Comparison of ENCODE assay signal across 17 mouse cellular contexts in genomic region chr10:25318405-25318804, GRCm38 (mm10). TPM values are rescaled to one million over a fixed set of nuclear protein-coding genes. Genes with fewer than 3 reads are reported as not detected.
DNase-seq lines count a peak whose midpoint lies in the region; ATAC-seq and TF ChIP-seq lines count a peak whose summit lies in the region.
"Had no signal": no experiment of that assay in that cellular context is flagged by ENCODE, and none has a peak within 500 bp of the region (broad histone marks: within the 10 kb centered on the region; RNA-seq: fewer than 3 reads in every experiment).

No protein-coding gene starts in this region.

- no peak overlapping the region for H3K9ac ChIP-seq in liver, adult 2 months (ENCODE audit: low read depth, low read length)
- H3K9ac ChIP-seq in liver, embryonic 16.5 days (ENCODE audit: low read depth, low read length) = no peak overlapping the region
- H3K9ac ChIP-seq: forebrain, embryonic 12.5 days; hindbrain, embryonic 13.5 days; limb, embryonic 12.5 days; neural tube, embryonic 13.5 days had no signal

- H3K36me3 ChIP-seq in liver, adult 2 months (ENCODE audit: control insufficient read depth, insufficient read depth, low read length) = no peaks in the 10 kb centered on the region
- H3K36me3 ChIP-seq in G1E (replicated peaks) = no peaks in the 10 kb centered on the region
- H3K36me3 ChIP-seq in liver, embryonic 16.5 days (ENCODE audit: control insufficient read depth, insufficient read depth) = no peaks in the 10 kb centered on the region
- H3K36me3 ChIP-seq: forebrain, embryonic 12.5 days; hindbrain, embryonic 13.5 days; limb, embryonic 12.5 days; neural tube, embryonic 13.5 days had no signal

- no peaks in the 10 kb centered on the region for H3K9me3 ChIP-seq in G1E (replicated peaks)
- H3K9me3 ChIP-seq in liver, embryonic 16.5 days (replicated peaks; ENCODE audit: control insufficient read depth, low read length) = no peaks in the 10 kb centered on the region
- H3K9me3 ChIP-seq: forebrain, embryonic 12.5 days; hindbrain, embryonic 13.5 days; limb, embryonic 12.5 days; neural tube, embryonic 13.5 days had no signal

- TF ChIP-seq POLR2A in liver, adult 2 months (IDR thresholded peaks at IDR 0.05; ENCODE audit: extremely low read depth, insufficient read depth, low read length) = no peak

- H3K4me1 ChIP-seq in liver, adult 2 months (ENCODE audit: control insufficient read depth, insufficient read depth, low read length) = no peaks in the 10 kb centered on the region
- H3K4me1 ChIP-seq in G1E (ENCODE audit: insufficient read depth, low read depth, low read length) = no peaks in the 10 kb centered on the region
- H3K4me1 ChIP-seq in liver, embryonic 16.5 days (ENCODE audit: control insufficient read depth, low read depth, low read length) = no peaks in the 10 kb centered on the region
- H3K4me1 ChIP-seq: forebrain, embryonic 12.5 days had no signal

- no peak for TF ChIP-seq CTCF in liver, adult 2 months (IDR thresholded peaks at IDR 0.05; ENCODE audit: low read depth, low read length)
- TF ChIP-seq CTCF in G1E (IDR thresholded peaks at IDR 0.05; ENCODE audit: low read depth, low read length) = no peak

- no peak overlapping the region for H3K4me2 ChIP-seq in liver, embryonic 16.5 days (ENCODE audit: low read depth, low read length)
- H3K4me2 ChIP-seq: forebrain, embryonic 12.5 days; hindbrain, embryonic 13.5 days; limb, embryonic 12.5 days; neural tube, embryonic 13.5 days had no signal

- WGBS in liver, adult 2 months = 79% methylated on average over 5 of the region's 5 CpGs
- 17% methylated on average over 5 of the region's 5 CpGs for WGBS in liver, embryonic 16.5 days (ENCODE audit: insufficient replicate concordance)

- no peaks in the 10 kb centered on the region for H3K27me3 ChIP-seq in liver, adult 2 months (ENCODE audit: control insufficient read depth, insufficient read depth, low read length)
- H3K27me3 ChIP-seq in G1E (ENCODE audit: insufficient read depth, low read length) = no peaks in the 10 kb centered on the region
- H3K27me3 ChIP-seq in liver, embryonic 16.5 days (ENCODE audit: control insufficient read depth, insufficient read depth, low read depth, low read length) = no peaks in the 10 kb centered on the region
- H3K27me3 ChIP-seq: forebrain, embryonic 12.5 days; hindbrain, embryonic 13.5 days; limb, embryonic 12.5 days; neural tube, embryonic 13.5 days had no signal

- peak; percentile 57 for ATAC-seq in frontal cortex, adult (ENCODE audit: low TSS enrichment)
- ATAC-seq in G1E (ENCODE audit: extremely low read depth, insufficient number of reproducible peaks, low FRiP score, poor library complexity, severe bottlenecking) = peak; percentile 34
- peak; percentile 45; the same call in 1 of the 2 replicates for ATAC-seq in liver, embryonic 16.5 days (ENCODE audit: low read depth)
- ATAC-seq: intestine, postnatal 0 days had no signal

- H3K27ac ChIP-seq in liver, adult 2 months (replicated peaks; ENCODE audit: insufficient read depth, low read depth, low read length) = no peak overlapping the region
- no peak overlapping the region for H3K27ac ChIP-seq in liver, embryonic 16.5 days (ENCODE audit: low read length)
- H3K27ac ChIP-seq: forebrain, embryonic 12.5 days; gastrocnemius, adult 2 months; hindbrain, embryonic 13.5 days; limb, embryonic 12.5 days; neural tube, embryonic 13.5 days had no signal

- no peak overlapping the region for H3K4me3 ChIP-seq in liver, adult 2 months (ENCODE audit: insufficient read depth, low read depth, low read length)
- no peak overlapping the region for H3K4me3 ChIP-seq in G1E (ENCODE audit: low read depth, low read length)
- H3K4me3 ChIP-seq in liver, embryonic 16.5 days (ENCODE audit: low read depth, low read length) = no peak overlapping the region
- H3K4me3 ChIP-seq: forebrain, embryonic 12.5 days; gastrocnemius, adult 2 months; hindbrain, embryonic 13.5 days; limb, embryonic 12.5 days; neural tube, embryonic 13.5 days had no signal

- H3K79me2 ChIP-seq in liver, adult 2 months (ENCODE audit: control insufficient read depth, insufficient read depth, low read length) = no peaks in the 10 kb centered on the region

- DNase-seq in frontal cortex, postnatal 10 days (ENCODE audit: low spot score in 2 of 2) = no peak
- DNase-seq in liver, adult 2 months (ENCODE audit: extremely low read depth, low read depth, low spot score) = peak; percentile 35
- DNase-seq in liver (no peak), G1E (ENCODE audit: low spot score) (no peak)
- DNase-seq in gastrocnemius, postnatal 4 days (ENCODE audit: low spot score in 2 of 2) = no peak
- DNase-seq in left cerebral cortex, adult 18-20 months (ENCODE audit: low spot score in 2 of 2) = no peak
- DNase-seq: cerebellum, adult 11 months; gastrocnemius, adult 2 months; kidney, postnatal 25 days; retina, postnatal 1 day had no signal

RNA-seq across cellular contexts. Expression of gene Akap7, which starts 10.7 kb away (rescaled TPM):
- total RNA-seq in liver, adult 2 months (2014; rRNA removed) = 9.5 and 11.8 TPM in 2 replicates
- polyA plus RNA-seq in liver, adult 2 months (2012; rRNA removed) = 1.8 and 2.1 TPM in 2 replicates
- total RNA-seq in G1E (2014; fragmentation: Nextera tagmentation) (not detected in 2 replicates), G1E (2017) (0.06 and 0.27 TPM in 2 replicates)
- not detected in 2 replicates for polyA plus RNA-seq in G1E (2012)
- polyA plus RNA-seq in liver, embryonic 16.5 days (2015; fragmentation: Nextera tagmentation; extraction: Ambion mirVana) = 19.0 and 20.3 TPM in 2 replicates
- 10 to 100 TPM; 45.7 to 50.9 TPM for total RNA-seq in gastrocnemius, postnatal 4 days (2021)
- 10 to 100 TPM; 68.4 to 70.1 TPM for total RNA-seq in left cerebral cortex, adult 18-20 months (2021)

RNA-seq across cellular contexts. Expression of gene Epb41l2, which starts 41.2 kb away (rescaled TPM):
- total RNA-seq in liver, adult 2 months (2014; rRNA removed) = 17.4 and 21.3 TPM in 2 replicates
- polyA plus RNA-seq in liver, adult 2 months (2012; rRNA removed) = 4.6 and 6.8 TPM in 2 replicates
- total RNA-seq in G1E (2014; fragmentation: Nextera tagmentation) = not detected in 2 replicates
- total RNA-seq in G1E (2017) = 0.23 and 0.71 TPM in 2 replicates
- not detected in 2 replicates for polyA plus RNA-seq in G1E (2012)
- 10.9 and 11.9 TPM in 2 replicates for polyA plus RNA-seq in liver, embryonic 16.5 days (2015; fragmentation: Nextera tagmentation; extraction: Ambion mirVana)
- total RNA-seq in gastrocnemius, postnatal 4 days (2021) = 100 to 1,000 TPM; 169 to 187 TPM
- total RNA-seq in left cerebral cortex, adult 18-20 months (2021) = 100 to 1,000 TPM; 108 to 113 TPM

Comparison
In these comparisons a context has a peak if more than half of its experiments do, and no peak if none do; other contexts are left out.
1. RNA of gene Epb41l2, which starts 41.2 kb away (total RNA-seq): 169 to 187 TPM in gastrocnemius, postnatal 4 days, 108 to 113 TPM in left cerebral cortex, adult 18-20 months and 17.4 to 21.3 TPM in liver, adult 2 months; 0.23 to 0.71 TPM in G1E; every median in the first group is over 10 times any median in the second.
2. Peak in every context shown above with its lines, with median percentiles within 50 percentile points of each other: ATAC-seq.